Mouse (Mus musculus) brain, adult 10 weeks (tissue): ENCODE results near the gene Olfr193. TPM values are rescaled to one million over a fixed set of nuclear protein-coding genes. Genes with fewer than 3 reads are reported as not detected.

Experiments
- polyA plus RNA-seq: library from polyadenylated mRNA; stranded (reverse); fragments of 350-450 nt; fragmentation: Illumina TruSeq; extraction: RNeasy Lipid Tissue Mini Kit (QIAGEN cat#74804); gene quantifications from one replicate; pipeline ENCODE4 v1.2.3, GENCODE M21; 2015; ENCODE audit warnings: low read depth, low replicate concordance

Gene Olfr193
- polyA plus RNA-seq, result not detected

DNA sequence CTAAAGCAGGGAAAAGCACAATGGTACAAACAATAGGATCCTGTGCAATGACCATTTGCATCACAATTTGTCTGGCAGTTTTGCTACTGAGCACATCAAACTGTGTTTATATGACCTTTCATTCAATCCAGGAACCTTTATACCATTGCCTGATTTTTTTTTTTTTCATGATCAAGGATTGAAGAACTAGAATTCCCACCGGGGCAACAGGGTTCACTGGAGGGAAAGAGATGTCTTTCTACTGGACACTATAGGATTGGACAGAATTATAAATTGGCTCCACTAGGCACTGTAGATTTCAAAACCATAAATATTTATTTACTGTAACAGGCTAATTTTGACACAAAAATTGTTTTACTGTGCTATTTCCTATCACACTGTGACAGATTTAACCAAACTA is at the start of gene Olfr193:
Gene Olfr193, minus strand, starts transcription at position 101 of the 400 bp plus-strand sequence.

DNA sequence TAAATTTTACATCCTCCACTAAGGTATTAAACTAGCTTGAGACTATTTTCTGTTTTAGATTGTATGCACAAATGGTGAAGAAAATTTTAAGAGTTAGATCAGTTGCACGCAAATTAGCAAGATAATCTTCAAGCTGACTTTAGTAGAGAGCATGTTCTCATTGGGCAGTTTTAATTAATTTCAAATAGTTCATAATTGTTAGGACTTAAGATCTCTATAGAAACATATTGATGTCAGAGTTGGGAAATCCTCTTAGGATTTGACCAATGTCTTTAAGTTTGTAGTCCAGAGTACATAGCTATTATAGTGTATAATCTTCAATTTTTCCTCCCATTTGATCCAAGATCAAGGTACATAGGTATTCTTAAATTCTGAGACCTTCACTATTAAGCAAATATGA is 35.1 kb upstream of the Olfr193 start, which contains the start of gene Olfr195:
Gene Olfr195, plus strand, starts transcription at position 301 of the 400 bp plus-strand sequence.

DNA sequence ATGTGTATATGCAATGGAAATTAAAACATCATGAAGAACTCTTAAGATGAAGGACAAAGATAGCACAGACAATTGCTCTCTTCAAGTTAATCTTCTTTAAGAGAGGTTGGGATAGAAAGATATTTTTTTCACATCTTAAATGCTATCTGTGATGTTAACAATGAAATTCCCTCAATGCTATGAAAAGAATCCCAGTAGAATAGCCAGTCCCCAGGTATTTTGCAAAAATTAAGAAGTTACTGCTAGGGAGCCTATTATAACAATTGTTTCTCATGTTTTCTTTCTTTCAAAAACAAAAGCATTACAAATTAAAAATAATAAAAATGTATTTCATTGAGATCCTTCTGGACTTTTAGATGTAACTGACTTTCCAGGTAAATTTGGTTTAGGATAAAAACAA is 9.3 kb upstream of the Olfr193 start, which contains the start of gene Olfr194:
Gene Olfr194, minus strand, starts transcription at position 101 of the 400 bp plus-strand sequence.

GRCm38 (mm10) chr16:59089722-59090121 is 22.0 kb downstream of the Olfr193 start, which contains the start of gene Olfr191:
Gene Olfr191 (minus strand): TSS chr16:59089822.

DNA sequence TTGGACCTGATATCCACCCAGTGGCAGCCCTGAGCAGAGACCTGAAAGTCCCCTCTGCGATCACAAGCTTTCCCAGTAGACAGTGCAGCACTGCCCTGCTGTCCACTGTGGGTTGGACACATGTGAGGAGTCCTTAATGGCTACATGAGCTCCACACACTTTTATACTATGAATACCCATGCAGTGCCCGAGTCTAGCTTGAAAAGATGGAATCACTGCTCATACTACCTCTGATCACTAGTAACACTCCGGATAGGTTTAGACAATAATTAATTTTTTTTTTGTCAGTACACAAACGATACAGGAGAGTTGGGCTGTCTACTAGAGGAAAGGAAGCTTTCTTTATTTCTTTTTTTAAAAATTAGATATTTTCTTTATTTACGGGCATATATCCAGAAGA is 33.8 kb downstream of the Olfr193 start, which contains the start of gene Olfr190:
Gene Olfr190, minus strand, starts transcription at position 101 of the 400 bp plus-strand sequence.

Other genes starting within 250 kb of the Olfr193 start
- not detected for gene Olfr177, start 237.1 kb downstream of the Olfr193 start, polyA plus RNA-seq
- gene Olfr178, start 219.8 kb downstream of the Olfr193 start, polyA plus RNA-seq, result not detected
- gene Olfr181, start 183.1 kb downstream of the Olfr193 start, polyA plus RNA-seq, result not detected
- not detected for gene Olfr180, start 182.5 kb downstream of the Olfr193 start, polyA plus RNA-seq
- gene Olfr183, start 116.5 kb downstream of the Olfr193 start, polyA plus RNA-seq, result not detected
- gene Olfr186, start 81.6 kb downstream of the Olfr193 start, polyA plus RNA-seq, result not detected
- not detected for gene Olfr187, start 72.1 kb downstream of the Olfr193 start, polyA plus RNA-seq
- gene Olfr190, start 33.9 kb downstream of the Olfr193 start, polyA plus RNA-seq, result not detected
- gene Olfr191, start 22.1 kb downstream of the Olfr193 start, polyA plus RNA-seq, result not detected
- not detected for gene Olfr194, start 9.2 kb upstream of the Olfr193 start, polyA plus RNA-seq
- gene Olfr195, start 35.2 kb upstream of the Olfr193 start, polyA plus RNA-seq, result not detected
- not detected for gene Olfr196, start 58.6 kb upstream of the Olfr193 start, polyA plus RNA-seq
- not detected for gene Olfr198, start 91.7 kb upstream of the Olfr193 start, polyA plus RNA-seq
- gene Olfr199, start 107.9 kb upstream of the Olfr193 start, polyA plus RNA-seq, result not detected
- not detected for gene Olfr201, start 160.8 kb upstream of the Olfr193 start, polyA plus RNA-seq
- not detected for gene Olfr202, start 174.9 kb upstream of the Olfr193 start, polyA plus RNA-seq
- gene Olfr203, start 187.0 kb upstream of the Olfr193 start, polyA plus RNA-seq, result not detected
- not detected for gene Olfr204, start 206.4 kb upstream of the Olfr193 start, polyA plus RNA-seq
- not detected for gene Olfr205, start 219.3 kb upstream of the Olfr193 start, polyA plus RNA-seq
- gene Olfr206, start 237.4 kb upstream of the Olfr193 start, polyA plus RNA-seq, result not detected